Mouse (Mus musculus) R1 (cell line): ENCODE measurements around the gene Sidt1.
A peak's percentile ranks its signal among the peaks of the same experiment; 100 is the strongest.

Source experiments
- DNase-seq: peaks from one replicate; pipeline ENCODE4 v3.0.0-alpha.2; 2018; ENCODE audit warnings: low read depth, low spot score

Sidt1 gene

DNA sequence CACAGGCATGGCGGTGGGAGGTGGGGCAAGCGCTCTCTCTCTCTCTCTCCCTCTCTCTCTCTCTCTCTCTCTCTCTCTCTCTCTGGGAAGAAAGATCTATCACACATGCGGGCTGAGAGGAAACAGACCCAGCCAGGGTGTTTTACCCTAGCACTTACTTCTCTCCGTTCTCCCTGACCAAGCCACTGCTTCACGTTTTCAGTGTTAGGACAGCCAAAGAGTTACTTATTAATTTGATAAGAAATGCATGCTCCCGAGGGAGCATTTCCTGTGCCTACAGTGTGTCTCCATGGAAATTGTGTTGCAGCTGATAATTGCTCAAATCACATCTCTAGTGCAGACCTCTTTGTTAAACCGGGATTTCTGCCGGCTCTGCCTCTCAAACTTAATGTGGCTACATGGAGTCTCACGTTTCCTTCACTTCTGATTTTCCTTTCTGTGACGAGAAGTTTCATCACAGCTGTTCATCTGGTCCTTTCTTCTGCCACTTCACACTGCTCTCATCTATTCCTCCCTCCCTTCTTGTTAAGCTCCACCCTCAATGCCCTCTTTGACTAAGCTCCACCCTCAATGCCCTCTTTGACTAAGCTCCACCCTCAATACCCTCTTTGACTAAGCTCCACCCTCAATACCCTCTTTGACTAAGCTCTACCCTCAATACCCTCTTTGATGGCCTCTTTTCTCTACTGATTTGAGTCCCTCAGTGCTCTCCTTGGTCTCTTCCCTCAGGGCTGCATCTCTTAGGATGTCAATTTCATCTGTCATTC, 30.7 kb downstream of the Sidt1 start:
- DNase-seq, result no peak

DNA sequence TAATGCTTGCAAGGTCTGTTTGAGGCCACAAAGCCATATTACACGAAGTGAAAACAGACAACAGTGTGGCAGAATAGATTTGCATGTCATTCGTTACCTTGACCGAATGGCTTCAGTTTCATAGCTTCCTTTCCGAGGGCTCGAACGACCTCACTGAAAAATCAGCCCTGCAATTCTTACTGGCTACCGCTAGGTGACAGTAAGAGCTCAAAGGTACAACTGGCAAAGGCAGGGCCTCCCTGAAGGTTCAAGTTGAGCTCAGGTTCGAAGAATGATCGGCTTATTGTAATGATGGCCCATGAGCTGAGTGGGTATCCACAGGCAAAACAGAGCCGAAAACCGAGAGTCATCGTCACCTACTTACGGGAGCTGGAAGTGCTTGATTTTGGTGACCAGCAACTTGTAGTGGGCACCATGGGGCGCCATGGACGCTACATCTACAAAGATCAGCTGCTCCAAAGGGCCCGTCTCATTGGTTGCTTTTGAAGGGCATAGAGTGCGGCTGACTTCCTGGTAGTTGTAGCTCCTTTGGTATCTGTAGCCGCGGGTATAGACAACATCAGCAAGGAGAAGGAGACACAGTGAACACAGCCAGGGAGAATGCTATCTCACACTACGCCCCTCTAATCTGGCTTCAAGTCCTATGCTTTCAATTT, 33.4 kb downstream of the Sidt1 start:
- DNase-seq, result peak; percentile 82

DNA sequence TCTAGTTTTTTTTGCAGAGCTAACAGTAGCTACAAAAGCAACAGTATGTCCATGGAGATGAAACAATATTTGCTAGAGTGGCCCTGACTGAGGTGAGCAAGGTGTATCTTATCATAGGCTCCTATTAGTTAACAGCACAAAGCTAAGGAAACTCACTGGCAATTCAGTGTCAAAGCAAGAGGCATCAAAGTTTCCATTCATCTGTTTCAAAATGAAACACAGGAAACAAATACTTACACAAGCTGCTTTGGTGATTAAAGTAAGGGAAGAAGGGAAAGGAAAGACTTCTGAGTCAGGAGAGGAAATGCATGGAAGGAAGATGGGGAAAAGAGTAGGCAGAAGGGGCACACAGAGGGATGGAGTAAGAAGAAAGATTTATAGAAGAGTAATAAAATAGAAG, 39.0 kb downstream of the Sidt1 start:
- DNase-seq, result no peak

DNA sequence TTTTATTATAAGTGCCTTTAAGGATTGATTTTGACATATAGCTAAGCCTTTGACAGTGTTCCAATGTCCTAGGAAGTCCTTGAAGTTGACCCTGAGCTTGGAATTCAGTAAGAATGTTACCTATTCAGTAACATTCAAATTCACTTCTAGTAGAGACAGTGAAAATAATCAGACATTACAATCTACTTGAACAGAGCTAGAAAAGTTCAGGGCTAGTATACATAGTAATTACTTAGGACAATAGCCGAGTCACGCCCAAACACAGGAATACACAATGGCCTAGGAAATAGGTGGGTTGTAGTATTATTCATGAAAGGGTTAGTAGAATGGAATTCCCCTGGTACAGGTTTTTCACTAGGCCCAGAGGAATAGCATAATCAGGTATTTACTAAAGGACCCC, 40.3 kb downstream of the Sidt1 start:
- peak; percentile 86 for DNase-seq

DNA sequence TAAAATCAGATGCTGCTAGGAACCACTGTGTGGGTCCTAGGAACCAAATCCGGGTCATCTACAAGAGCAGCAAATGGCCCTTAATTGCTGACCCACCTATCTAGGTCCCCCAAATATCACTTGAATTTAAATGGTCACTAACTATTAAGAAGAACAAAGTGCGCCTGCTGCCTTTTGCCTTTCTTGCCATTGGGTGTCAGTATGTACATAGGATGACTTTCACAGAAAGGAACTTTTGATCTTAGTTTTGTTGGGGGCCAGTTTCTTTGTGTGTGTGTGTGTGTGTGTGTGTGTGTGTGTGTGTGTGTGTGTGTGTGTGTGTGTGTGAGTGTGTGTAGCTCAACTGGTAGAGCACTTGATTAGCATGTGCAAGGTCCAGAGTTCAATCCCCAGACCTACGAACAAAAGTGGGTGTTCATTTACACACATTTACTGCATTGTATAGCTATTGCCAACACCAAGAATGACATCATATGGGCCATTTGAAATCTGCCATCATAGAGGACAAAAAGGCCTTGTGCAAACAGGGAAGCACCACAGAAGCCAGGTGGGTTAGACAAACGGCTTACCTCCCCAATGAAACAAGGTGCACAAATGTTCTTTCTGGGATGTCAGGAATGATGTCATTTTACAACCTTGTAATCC, 43.9 kb downstream of the Sidt1 start:
- DNase-seq, result no peak

DNA sequence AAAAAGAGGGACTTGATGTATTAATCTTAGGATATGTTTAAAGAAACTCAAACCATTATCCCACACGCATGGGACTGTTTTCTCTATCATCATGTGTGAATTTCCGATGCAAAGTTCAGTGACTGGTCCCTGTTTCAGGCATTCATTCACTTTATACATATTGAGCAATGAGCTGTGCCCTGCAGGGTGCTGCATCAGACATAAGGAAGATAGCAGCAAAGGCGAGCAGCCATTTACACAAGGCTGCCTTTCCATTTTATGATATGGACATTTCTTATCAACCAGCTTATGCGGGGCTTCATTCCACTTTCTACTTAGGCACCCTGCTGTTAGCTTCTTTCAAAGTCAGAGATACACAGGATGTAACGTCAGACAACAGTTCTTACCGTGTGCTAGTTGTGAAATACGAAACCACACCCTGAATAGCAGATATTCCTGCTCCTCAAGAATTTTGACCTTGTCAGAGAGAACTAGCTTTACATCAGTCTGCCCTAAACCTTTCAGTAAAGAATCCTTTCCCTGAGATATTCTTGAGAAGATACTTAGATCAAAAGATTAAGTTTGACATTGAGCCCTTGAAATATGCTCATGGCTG, 45.5 kb downstream of the Sidt1 start:
- peak; percentile 80 for DNase-seq

DNA sequence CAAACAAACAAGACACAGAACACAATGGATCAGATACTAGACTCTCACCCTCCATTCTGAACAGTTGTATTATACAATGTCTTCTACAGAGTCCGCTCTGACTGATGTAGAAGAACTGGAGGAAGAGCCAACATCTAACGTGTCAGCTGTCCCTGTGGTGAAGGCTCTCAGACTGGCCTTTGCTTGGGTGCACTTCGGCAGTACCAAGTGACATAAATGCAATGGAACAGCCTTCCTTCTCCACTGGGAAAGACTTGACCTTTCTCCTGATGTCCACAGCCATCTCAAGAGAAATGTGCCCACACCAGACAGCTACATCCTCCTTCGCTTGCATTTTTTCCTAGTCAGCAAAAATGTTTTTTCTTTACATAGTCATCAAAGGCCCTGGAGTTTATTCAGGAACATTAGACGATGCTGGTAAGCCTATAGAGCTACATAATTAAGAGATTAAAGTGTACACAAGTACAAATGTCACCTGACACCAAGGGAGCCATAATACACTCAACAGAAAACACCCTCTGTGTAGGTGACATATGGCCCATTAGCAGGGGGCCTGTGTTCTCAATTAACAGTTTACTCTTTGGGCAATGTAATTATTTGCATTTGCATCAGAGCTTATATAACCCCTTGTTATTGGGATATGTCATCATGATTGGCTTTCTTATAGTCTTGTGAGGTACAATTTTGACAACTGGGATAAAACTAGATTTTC, 50.2 kb downstream of the Sidt1 start:
- no peak for DNase-seq

DNA sequence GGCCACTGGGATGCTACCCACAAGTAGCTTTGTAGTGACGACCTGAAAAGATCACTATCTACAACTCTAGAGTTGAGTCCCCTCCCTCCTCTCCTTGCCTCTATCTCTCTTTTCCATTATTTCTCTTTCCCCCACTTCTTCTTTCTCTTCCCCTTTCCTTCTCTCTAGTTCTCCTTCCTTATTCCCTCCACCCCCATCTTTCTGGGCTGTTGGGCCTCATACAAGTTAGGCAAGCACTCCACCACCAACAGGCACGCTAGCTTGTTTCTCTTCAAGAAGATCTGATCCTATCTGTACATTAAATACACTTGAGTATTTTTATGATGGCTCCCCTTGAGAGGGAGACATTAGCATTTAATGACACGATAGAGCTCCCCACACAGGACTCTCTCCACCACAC, 51.0 kb downstream of the Sidt1 start:
- DNase-seq, result no peak

DNA sequence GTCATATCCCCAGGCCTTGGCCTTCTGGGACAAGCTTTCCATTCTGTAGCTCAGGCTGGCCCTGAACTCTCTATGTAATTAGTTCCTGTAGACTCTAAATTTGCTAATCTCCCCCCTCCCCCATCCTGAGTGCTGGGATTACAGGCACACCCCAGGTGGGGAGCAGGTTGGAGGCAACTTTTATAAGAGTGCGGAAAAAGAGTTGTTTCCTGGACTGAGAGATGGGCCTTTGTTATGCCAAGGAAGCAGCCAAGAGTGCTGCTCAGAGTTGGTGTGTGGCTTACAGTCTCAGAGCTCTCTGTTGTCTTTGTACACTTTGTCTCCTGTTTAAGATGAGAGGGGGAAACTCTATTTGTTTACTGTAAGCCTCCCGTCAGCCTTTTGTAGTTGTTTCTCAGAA, 52.2 kb downstream of the Sidt1 start:
- DNase-seq, result peak; percentile 97

DNA sequence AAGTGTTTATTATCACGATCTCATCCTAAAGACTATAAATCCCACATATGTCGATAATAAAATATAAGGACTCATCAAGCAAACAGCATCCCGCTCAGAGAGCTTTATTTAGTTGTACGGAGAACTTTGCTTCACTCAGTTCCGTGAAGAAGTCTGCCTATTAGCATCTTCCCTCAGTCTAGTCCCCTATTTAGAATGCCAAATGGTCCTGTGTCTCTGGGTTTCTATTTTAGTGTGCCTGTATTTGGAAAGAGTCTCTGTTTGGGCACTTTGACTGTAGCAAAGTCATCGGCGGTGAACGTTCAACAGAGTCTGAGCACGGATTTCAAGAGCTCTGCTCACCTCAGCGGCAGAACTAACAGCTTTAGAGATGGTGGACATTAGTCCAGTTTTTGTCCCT, 55.8 kb downstream of the Sidt1 start:
- DNase-seq, result no peak

DNA sequence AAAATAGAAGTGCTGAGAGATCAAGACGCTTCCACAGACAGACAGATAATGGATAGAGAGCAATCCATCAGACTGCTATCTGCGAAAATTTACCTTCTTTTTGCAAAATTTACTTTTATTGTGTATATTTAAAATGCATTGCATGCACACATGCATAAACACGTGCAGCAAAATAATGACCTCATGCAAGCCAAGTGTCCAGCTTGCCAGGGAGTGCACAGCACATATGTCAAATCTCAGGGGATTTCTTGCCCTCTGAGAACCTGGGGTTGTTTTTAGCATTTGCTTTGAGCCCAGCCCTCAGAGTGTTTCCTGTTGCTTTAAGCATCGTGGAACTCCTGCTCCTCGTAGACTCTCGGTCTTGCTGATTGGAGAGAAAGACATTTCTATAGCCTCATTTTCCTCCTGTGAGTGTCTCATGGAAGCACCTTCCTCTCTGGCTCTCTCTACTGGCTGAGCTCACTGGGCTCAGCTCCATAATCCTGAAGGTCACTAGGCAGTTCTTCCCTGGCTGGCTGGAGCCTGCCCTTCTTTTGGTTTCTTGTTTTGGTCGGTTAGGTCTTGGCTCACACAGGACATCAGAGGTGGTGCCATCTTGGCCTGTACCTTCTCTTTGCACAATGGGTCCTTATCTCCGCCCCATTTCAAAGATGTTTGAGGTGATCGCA, 61.5 kb downstream of the Sidt1 start:
- DNase-seq, result no peak

DNA sequence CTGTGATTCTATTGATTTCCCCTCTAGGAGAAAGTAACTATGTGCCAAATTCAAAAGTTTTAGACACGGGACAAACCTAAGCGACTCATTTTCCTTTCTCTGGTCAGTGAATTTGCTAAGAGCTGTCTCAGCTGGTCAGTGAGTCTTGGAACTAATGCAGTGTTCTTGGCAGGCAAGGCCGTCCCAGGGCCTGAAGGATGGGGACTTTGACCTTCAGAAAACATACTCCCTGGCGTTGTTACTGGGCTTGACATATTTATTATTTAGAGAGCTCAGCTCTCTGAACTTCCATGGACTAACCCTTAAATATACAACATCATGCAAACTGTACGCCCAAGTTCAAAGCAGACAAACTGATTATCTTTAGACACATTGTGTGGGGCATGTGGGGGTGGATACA, 62.4 kb downstream of the Sidt1 start:
- no peak for DNase-seq

DNA sequence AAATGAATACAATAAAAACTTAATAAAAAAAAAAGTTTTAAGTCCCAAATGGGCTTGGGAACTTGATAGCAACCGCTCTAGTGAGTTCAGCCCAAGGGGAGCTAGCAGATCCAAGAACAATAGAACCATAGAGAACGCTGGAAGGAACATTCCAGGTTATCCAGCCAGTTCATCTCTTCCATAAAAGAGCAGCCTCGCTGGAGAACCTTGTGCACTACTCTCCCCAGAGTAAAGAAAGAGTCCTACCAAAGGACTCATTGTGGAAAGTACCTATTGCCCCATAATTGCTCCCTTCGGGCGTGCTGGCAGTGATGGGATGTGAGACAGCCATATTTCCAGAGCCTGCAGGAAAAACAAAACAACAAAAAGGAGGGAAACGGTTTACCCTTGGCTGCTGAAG, 63.4 kb downstream of the Sidt1 start:
- no peak for DNase-seq

DNA sequence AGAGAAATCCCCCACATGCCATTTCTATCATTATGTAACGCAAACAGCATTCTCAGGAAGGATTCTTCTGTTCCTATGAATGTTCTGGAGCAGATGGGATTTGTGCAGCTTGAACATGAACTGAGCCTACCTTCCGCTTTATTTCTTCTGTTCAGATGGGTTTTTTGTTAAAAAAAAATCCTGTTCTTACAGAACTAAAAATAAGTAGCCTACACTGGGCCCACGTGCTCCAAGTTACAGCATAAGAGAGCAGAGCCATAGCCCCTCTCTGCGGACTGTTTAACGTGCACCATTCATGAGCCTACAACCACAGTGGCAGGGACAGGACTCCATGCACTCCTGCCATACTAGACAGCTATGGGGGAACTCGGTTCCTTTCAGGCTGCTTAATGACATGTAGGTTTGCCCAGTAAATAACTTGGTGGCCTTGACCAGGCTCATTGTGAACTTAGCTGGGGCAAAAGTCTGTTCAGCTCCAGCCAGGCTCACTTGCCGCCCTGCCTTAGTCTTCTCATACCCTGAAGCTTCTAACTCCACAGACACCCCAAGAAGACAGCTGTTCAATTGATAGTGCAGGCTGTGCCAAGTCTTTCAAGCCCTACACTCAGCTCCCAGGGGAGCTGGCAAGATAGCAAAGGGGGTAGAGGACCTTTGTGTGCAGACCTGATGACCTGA, 64.3 kb downstream of the Sidt1 start:
- DNase-seq, result no peak

DNA sequence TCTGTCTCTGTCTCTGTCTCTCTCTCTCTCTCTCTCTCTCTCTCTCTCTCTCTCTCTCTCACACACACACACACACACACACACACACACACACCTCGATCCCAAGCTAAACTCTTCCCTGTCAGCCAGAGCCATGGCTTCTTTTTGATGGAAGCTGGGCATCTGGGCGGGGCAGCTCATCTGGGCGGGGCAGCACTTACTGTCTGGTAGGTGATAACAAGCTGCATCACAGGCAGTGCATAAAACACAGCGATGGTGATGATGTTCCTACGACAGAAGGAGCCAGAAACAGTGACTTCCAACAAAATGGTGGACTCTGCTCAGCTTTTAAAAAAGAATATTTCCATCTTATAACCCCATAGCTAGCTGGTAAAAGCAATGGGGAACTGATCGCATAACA, 67.4 kb downstream of the Sidt1 start:
- no peak for DNase-seq

DNA sequence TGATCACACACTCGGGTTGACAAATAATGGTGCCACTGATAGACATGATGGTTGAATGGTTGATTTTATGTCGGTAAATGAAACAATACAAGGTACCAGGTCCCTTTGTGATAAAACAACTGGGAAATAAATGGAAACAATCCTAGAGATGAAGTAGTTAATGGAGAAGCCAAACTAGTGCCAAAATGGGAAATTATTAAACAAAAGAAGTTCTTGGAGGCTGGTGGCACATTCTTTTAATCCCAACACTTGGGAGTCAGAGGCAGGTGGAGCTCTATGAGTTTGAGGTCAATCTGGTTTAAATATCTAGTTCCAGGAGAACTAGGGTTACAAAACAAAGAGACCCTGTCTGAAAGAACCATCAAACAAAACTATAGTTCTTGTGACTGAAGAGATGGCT, 68.1 kb downstream of the Sidt1 start:
- DNase-seq, result no peak

DNA sequence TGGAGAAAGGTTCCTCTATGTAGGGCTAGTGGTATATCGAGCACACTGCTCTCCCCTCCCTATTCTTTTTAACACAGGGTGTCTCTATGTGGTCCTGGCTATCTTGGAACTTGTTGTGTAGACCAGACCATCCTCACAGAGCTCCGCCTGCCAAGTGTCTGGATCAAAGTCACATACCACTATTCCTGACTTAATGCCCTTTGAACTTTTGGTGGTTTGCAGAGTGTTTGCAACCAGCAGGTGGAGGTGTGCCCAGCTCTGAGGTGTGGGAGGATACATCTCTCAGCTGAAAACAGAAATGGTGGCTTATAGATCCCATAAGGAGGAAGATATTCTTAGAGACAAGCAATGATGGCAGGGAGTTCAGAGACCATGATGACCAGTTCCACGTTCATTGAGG, 75.5 kb downstream of the Sidt1 start:
- no peak for DNase-seq

DNA sequence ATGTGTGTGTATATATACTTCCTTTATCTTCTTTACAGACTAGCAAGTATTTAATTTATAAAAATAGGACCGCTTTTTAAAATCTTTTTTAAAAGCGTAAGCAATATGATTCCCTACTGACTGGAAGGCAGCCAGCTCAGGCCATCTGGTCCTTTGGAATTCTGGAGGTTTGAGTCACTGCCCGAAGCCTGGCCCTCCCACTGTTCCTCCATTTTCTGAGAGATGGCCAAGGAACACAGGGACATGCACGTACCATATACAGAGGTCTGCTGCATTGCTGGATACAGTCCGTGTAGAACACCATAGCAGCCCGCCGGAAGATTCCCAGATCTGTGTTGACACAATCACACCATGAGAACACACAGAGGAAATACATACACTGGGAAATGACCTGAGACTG, 78.3 kb downstream of the Sidt1 start:
- no peak for DNase-seq

DNA sequence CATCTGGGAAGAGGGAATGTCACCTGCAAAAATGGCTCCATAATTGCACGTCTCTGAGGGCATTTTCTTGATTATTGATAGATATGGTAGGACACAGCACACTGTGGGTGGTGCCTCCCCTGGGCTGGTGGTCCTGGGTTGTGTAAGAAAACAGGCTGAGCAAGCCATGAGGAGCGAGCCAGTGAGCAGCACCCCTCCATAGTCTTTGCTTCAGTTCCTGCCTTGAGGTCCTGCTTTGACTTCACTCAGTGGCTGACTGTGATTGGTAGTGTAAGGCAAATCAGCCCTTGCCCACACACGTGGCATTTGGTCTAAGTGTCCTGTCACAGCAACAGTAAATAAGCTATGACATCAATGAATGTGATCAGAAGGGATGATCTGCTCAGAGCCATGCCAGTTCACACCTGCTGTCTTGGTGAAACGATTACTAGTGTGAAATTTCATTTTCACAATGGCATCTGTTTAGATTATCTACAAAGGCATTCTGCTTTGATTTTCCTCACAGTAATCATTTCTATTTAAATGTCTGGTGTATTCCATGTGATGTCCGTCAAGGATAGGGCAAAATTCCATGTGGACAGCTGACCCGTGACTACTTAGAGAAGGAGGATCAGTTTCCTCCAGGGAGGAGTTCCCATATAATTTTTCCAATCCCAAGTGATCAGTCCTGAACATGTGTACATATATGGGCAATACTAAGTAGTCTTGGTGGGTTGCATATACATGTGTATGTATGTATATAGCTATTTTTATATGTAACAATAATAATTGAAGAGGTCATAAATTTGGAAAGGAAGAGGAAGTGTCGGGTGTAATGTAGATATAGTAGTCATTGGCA, 79.0 kb downstream of the Sidt1 start:
- no peak for DNase-seq

DNA sequence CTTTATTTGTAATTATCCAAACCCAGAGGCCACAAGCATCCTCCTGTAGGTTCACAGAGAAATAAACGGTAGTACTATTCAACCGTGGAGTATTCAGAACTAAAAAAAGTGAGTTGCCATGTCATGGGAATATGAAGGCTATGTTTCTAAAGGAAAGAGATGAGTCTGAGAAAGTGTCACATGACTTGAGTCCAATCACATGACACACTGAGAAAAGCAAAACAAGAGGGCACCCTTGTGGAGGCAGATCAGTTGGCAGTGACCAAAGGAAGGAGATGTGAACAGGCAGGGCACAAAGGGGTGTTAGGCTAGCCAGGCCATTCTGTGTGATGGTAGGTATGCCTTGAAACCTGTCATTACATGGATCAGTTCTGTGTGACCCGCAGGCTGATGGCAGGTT, 80.3 kb downstream of the Sidt1 start:
- DNase-seq, result no peak
